Mouse (Mus musculus) embryo, embryonic 10 days (tissue): ENCODE measurements around the gene Plau.

ENCODE experiments used
- DNase-seq: peaks from one replicate; pipeline ENCODE4 v3.0.0-alpha.2; 2015; ENCODE audit warnings: low spot score

Plau gene

GRCm38 (mm10) chr14:20836171-20836904 is at the start of gene Plau:
Gene Plau, plus strand, starts transcription at chr14:20836660.
- peak; percentile 83 for DNase-seq

GRCm38 (mm10) chr14:20788151-20788550 is 48.3 kb upstream of the Plau start:
- DNase-seq, result no peak

GRCm38 (mm10) chr14:20789593-20789992 is 46.9 kb upstream of the Plau start:
- DNase-seq, result no peak

GRCm38 (mm10) chr14:20790445-20790844 is 46.0 kb upstream of the Plau start:
- no peak for DNase-seq

- no peak for DNase-seq
These were observed 45.5 kb upstream of the Plau start for GRCm38 (mm10) chr14:20790996-20791395.

GRCm38 (mm10) chr14:20791511-20792242 is 44.8 kb upstream of the Plau start:
- DNase-seq, result no peak

- DNase-seq, result peak; percentile 7
These were observed 44.1 kb upstream of the Plau start for GRCm38 (mm10) chr14:20792243-20792921.

- peak; percentile 42 for DNase-seq
These were observed 43.3 kb upstream of the Plau start for GRCm38 (mm10) chr14:20792922-20793757.

GRCm38 (mm10) chr14:20793758-20794531 is 42.5 kb upstream of the Plau start, which contains the start of gene Camk2g:
Gene Camk2g, minus strand, starts transcription at chr14:20794088.
- DNase-seq, result peak; percentile 86

- DNase-seq, result peak; percentile 11
These were observed 41.9 kb upstream of the Plau start for GRCm38 (mm10) chr14:20794589-20794988.

- no peak for DNase-seq
These were observed 40.9 kb upstream of the Plau start for GRCm38 (mm10) chr14:20795423-20796152.

GRCm38 (mm10) chr14:20796170-20796569 is 40.3 kb upstream of the Plau start:
- no peak for DNase-seq

- peak; percentile 23 for DNase-seq
These were observed 39.8 kb upstream of the Plau start for GRCm38 (mm10) chr14:20796643-20797042.

GRCm38 (mm10) chr14:20798300-20798699 is 38.2 kb upstream of the Plau start:
- DNase-seq, result no peak

- DNase-seq, result peak; percentile 93
These were observed 37.7 kb upstream of the Plau start for GRCm38 (mm10) chr14:20798761-20799160.

GRCm38 (mm10) chr14:20802926-20803605 is 33.4 kb upstream of the Plau start:
- DNase-seq, result no peak

GRCm38 (mm10) chr14:20803606-20803938 is 32.9 kb upstream of the Plau start:
- peak; percentile 88 for DNase-seq

GRCm38 (mm10) chr14:20804481-20804880 is 32.0 kb upstream of the Plau start:
- no peak for DNase-seq

GRCm38 (mm10) chr14:20804964-20805672 is 31.3 kb upstream of the Plau start:
- no peak for DNase-seq
